Mouse (Mus musculus) lung, postnatal 0 days (tissue): Measurements from ENCODE around the gene Gm10563. TPM values are rescaled to one million over a fixed set of nuclear protein-coding genes. Genes with fewer than 3 reads are reported as not detected.

ENCODE experiments used
- ATAC-seq: fragments of 200-750 bp; cut with Nextera tagmentation; 2 replicates; pipeline ENCODE4 v1.8.0; 2017; ENCODE audit warnings: moderate library complexity
- DNase-seq: peaks from one replicate; pipeline ENCODE4 v3.0.0-alpha.2; 2016; ENCODE audit warnings: low spot score
- H3K27ac ChIP-seq: fragments of 300-500 bp; sonication (generic); 2 replicates; pipeline ENCODE4 v1.5.1; 2014; ENCODE audit warnings: antibody characterized with exemption, mild to moderate bottlenecking, low read length, mixed read lengths
- H3K27me3 ChIP-seq: fragments of 300-500 bp; sonication (generic); replicated peaks from 2 replicates; pipeline ENCODE4 v1.6.1; 2014; ENCODE audit warnings: low read length, mixed read lengths; ENCODE audit not compliant: insufficient read depth
- H3K36me3 ChIP-seq: fragments of 300-500 bp; sonication (generic); 2 replicates; pipeline ENCODE4 v1.6.1; 2014; ENCODE audit warnings: low read length, mixed read lengths; ENCODE audit not compliant: insufficient read depth
- H3K4me1 ChIP-seq: fragments of 300-500 bp; sonication (generic); 2 replicates; pipeline ENCODE4 v1.6.1; 2014; ENCODE audit warnings: antibody characterized with exemption, low read depth, low read length, mixed read lengths; ENCODE audit not compliant: insufficient read depth
- H3K4me2 ChIP-seq: fragments of 300-500 bp; sonication (generic); replicated peaks from 2 replicates; pipeline ENCODE4 v1.6.1; 2014; ENCODE audit warnings: low read depth, mild to moderate bottlenecking, low read length, moderate library complexity, mixed read lengths
- H3K4me3 ChIP-seq: fragments of 300-500 bp; sonication (generic); 2 replicates; pipeline ENCODE4 v1.5.1; 2014; ENCODE audit warnings: low read depth, low read length
- H3K9ac ChIP-seq: fragments of 300-500 bp; sonication (generic); replicated peaks from 2 replicates; pipeline ENCODE4 v1.6.1; 2014; ENCODE audit warnings: low read depth, mild to moderate bottlenecking
- H3K9me3 ChIP-seq: fragments of 300-500 bp; sonication (generic); 2 replicates; pipeline ENCODE4 v1.6.1; 2016; ENCODE audit warnings: low read length, mixed read lengths
- CTCF ChIP-seq: IDR thresholded peaks from 2 replicates; pipeline ENCODE4 v1.5.1; 2016; ENCODE audit warnings: antibody characterized with exemption, mild to moderate bottlenecking
- EP300 ChIP-seq: IDR thresholded peaks from 2 replicates; pipeline ENCODE4 v1.6.1; 2016; ENCODE audit warnings: antibody characterized with exemption, mild to moderate bottlenecking, control low read depth
- WGBS: fragments of 180-500 bp; shearing (Covaris S2); extraction: QIAGEN DNeasy Blood & Tissue Kit; methylation state at CpG from one replicate; pipeline ENCODE4 v1.1.7; 2014; 5-methylcytosine and 5-hydroxymethylcytosine counted together
- polyA plus RNA-seq: library from polyadenylated mRNA; unstranded; fragments of >200 nt; fragmentation: Nextera tagmentation; extraction: Ambion mirVana; gene quantifications from 2 replicates; pipeline ENCODE4 v1.2.1, GENCODE M21; 2015

Gm10563 gene
- polyA plus RNA-seq, 1 experiment from 2014 or later, result not detected

DNA sequence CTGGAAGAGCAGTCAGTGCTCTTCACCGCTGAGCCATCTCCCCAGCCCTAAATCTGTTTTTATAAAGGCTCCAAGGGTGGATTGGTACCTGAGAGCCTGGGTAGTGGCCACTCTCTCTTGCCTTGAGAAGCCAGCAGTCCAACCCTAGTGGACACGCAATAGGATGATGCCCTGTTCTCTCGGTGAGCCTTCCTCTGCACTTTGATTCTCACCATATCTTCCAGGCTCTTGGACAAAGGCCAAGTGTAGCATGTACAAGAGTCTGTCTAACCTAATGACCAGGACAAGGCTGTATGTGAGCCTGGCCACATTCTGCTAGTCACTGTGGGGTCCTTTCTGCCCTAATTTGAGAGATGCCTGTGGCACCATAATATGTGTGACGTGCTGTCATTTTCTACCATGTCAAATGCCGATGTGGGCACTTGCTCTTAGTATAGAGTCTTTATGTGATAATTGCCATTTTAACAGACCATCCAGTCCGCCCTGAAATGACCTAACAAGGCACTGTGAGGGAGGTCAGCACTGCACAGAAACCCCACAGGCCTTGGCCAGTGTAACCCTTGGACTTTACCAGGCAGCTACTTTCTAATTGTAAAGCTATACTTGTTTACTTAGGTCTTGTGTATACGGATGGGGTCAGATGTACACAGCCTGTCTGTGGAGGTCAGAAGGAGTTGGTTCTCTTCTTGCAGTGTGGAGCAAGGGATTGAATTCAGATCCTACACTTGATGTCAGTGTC, 76.4 kb downstream of the Gm10563 start:
- TF ChIP-seq CTCF (no peak), EP300 (no peak)

DNA sequence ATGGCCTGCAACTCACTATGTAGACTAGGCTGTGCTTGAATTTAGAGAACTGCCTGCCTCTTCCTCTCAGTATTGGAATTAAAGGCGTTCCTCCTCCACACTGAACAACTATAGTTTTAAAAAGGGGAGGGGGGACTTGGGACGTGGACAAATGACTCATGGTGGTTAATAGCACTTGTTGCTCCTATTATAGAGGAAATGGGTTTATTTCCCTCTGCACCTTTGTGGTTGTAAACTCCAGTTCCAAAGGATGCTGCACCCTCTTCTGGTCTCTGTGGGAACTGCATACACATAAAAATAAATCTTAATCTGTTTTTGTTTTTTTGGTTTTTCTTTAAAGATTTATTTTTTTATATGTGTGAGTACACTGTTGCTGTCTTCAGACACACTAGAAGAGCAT, 77.0 kb downstream of the Gm10563 start:
- TF ChIP-seq EP300, result 0 out of 2 replicates have a peak, but pooled peaks have one; percentile 38
- peak; percentile 82 for TF ChIP-seq CTCF
- Histone ChIP-seq H3K4me2 (no peak overlapping the region), H3K27me3 (no peaks in the 10 kb centered on the region), H3K9me3 (no peaks in the 10 kb centered on the region), H3K9ac (no peak overlapping the region), H3K27ac (no peak overlapping the region), H3K4me3 (no peak overlapping the region), H3K4me1 (peaks cover 13% of the 10 kb centered on the region; the same call in 1 of the 2 replicates), H3K36me3 (no peaks in the 10 kb centered on the region)
- DNase-seq, result peak; percentile 70
- no peak for ATAC-seq
- WGBS, result 18% methylated on average over 2 of the region's 2 CpGs

More for the DNA sequence above, 76.4 kb downstream of the Gm10563 start:
- H3K27me3 ChIP-seq, result no peaks in the 10 kb centered on the region
- H3K9ac ChIP-seq, result no peak overlapping the region
- no peak overlapping the region for H3K4me2 ChIP-seq
- 90% methylated on average over 7 of the region's 7 CpGs for WGBS
- no peaks in the 10 kb centered on the region for H3K9me3 ChIP-seq
- H3K36me3 ChIP-seq, result no peaks in the 10 kb centered on the region
- ATAC-seq, result no peak
- peaks cover 13% of the 10 kb centered on the region; the same call in 1 of the 2 replicates for H3K4me1 ChIP-seq
- H3K27ac ChIP-seq, result no peak overlapping the region
- DNase-seq, result no peak
- no peak overlapping the region for H3K4me3 ChIP-seq

DNA sequence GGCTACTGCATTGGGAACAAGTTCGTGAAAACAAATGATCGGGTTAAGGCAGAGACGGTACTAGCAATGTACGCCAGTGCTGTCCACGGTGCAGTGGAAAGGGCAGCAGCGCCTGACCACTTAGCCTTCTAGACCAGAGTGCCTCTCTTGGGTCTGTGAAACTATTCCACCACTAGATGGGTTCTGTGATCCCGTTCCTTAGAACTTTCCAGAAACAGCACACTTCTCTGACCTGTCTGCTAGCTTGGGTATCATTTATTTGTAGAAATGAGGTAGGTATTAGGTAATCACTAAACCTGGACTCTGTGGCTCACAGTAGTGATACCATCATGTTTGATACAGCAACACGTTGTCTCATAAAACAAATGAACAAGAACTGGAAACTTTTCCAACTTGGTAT, 78.7 kb downstream of the Gm10563 start:
- H3K27me3 ChIP-seq, result no peaks in the 10 kb centered on the region
- H3K4me3 ChIP-seq, result no peak overlapping the region
- H3K36me3 ChIP-seq, result no peaks in the 10 kb centered on the region
- H3K9me3 ChIP-seq, result no peaks in the 10 kb centered on the region
- H3K4me1 ChIP-seq, result peaks cover 18% of the 10 kb centered on the region
- H3K9ac ChIP-seq, result no peak overlapping the region
- H3K4me2 ChIP-seq, result no peak overlapping the region
- ATAC-seq, result no peak
- no peak for DNase-seq
- TF ChIP-seq EP300 (no peak), CTCF (peak; percentile 29)
- peak overlapping the region; percentile 43; the same call in 1 of the 2 replicates for H3K27ac ChIP-seq
- WGBS, result 48% methylated on average over 8 of the region's 8 CpGs

Other genes starting within 250 kb of the Gm10563 start
- gene Gabrd, start 247.3 kb downstream of the Gm10563 start, polyA plus RNA-seq, result 0.24 and 0.68 TPM in 2 replicates
- 1.4 and 1.5 TPM in 2 replicates for gene Cfap74, start 236.2 kb downstream of the Gm10563 start, polyA plus RNA-seq
- gene Tmem52, start 176.3 kb downstream of the Gm10563 start, polyA plus RNA-seq, result 1.6 and 2.1 TPM in 2 replicates
- gene Gnb1, start 154.0 kb downstream of the Gm10563 start, polyA plus RNA-seq, result 445 and 452 TPM in 2 replicates
- gene Nadk, start 83.0 kb downstream of the Gm10563 start, polyA plus RNA-seq, result 70.9 and 76.3 TPM in 2 replicates
- gene Slc35e2, start 44.0 kb downstream of the Gm10563 start, polyA plus RNA-seq, result 3.1 and 3.7 TPM in 2 replicates
- 67.3 and 74.4 TPM in 2 replicates for gene Cdk11b, start 20.6 kb downstream of the Gm10563 start, polyA plus RNA-seq
- gene Mmp23, start 8.0 kb upstream of the Gm10563 start, polyA plus RNA-seq, result 44.5 and 46.2 TPM in 2 replicates
- gene Mib2, start 23.8 kb upstream of the Gm10563 start, polyA plus RNA-seq, result 16.3 and 19.8 TPM in 2 replicates
- 3.3 and 3.6 TPM in 2 replicates for gene Fndc10, start 48.9 kb upstream of the Gm10563 start, polyA plus RNA-seq
- gene Ssu72, start 59.4 kb upstream of the Gm10563 start, polyA plus RNA-seq, result 166 and 178 TPM in 2 replicates
- gene Tmem240, start 89.4 kb upstream of the Gm10563 start, polyA plus RNA-seq, result 0.58 and 0.63 TPM in 2 replicates
- gene Atad3a, start 115.7 kb upstream of the Gm10563 start, polyA plus RNA-seq, result 26.1 and 28.5 TPM in 2 replicates
- 6.5 and 7.0 TPM in 2 replicates for gene Vwa1, start 129.3 kb upstream of the Gm10563 start, polyA plus RNA-seq
- gene Tmem88b, start 140.5 kb upstream of the Gm10563 start, polyA plus RNA-seq, result 0.13 and 0.31 TPM in 2 replicates
- 6.0 and 6.6 TPM in 2 replicates for gene Ankrd65, start 145.0 kb upstream of the Gm10563 start, polyA plus RNA-seq
- gene Mrpl20, start 157.5 kb upstream of the Gm10563 start, polyA plus RNA-seq, result 164 and 186 TPM in 2 replicates
- gene Ccnl2, start 167.1 kb upstream of the Gm10563 start, polyA plus RNA-seq, result 110 and 122 TPM in 2 replicates
- gene Aurkaip1, start 185.9 kb upstream of the Gm10563 start, polyA plus RNA-seq, result 117 and 128 TPM in 2 replicates
- gene Mxra8, start 194.3 kb upstream of the Gm10563 start, polyA plus RNA-seq, result 321 and 330 TPM in 2 replicates
- 9.1 and 11.9 TPM in 2 replicates for gene Dvl1, start 202.0 kb upstream of the Gm10563 start, polyA plus RNA-seq
- gene Tas1r3, start 218.0 kb upstream of the Gm10563 start, polyA plus RNA-seq, result 0.19 and 0.25 TPM in 2 replicates
- 10.8 and 13.8 TPM in 2 replicates for gene Cptp, start 224.0 kb upstream of the Gm10563 start, polyA plus RNA-seq
- gene Ints11, start 224.1 kb upstream of the Gm10563 start, polyA plus RNA-seq, result 31.7 and 34.8 TPM in 2 replicates
- 29.3 and 29.9 TPM in 2 replicates for gene Pusl1, start 246.4 kb upstream of the Gm10563 start, polyA plus RNA-seq
- gene Acap3, start 246.4 kb upstream of the Gm10563 start, polyA plus RNA-seq, result 12.7 and 13.4 TPM in 2 replicates